Mouse (Mus musculus) adrenal gland, postnatal 14 days (tissue): Measurements from ENCODE around the gene Tex19.2. TPM values are rescaled to one million over a fixed set of nuclear protein-coding genes. Genes with fewer than 3 reads are reported as not detected.

Experiments
- DNase-seq: peaks from one replicate; pipeline ENCODE4 v3.0.0; 2021; ENCODE audit warnings: mixed read lengths
- long read RNA-seq, 2 experiments: library from polyadenylated mRNA; stranded (forward); transcript quantifications; one replicate each; pipeline ENCODE4 v2.0.0; 2021
- total RNA-seq: library from RNA; stranded (reverse); gene quantifications from 2 replicates; pipeline ENCODE4 v1.2.3, GENCODE M21; 2021

The Tex19.2 gene
- total RNA-seq = not detected in 2 replicates
- long read RNA-seq, experiment 1 = 0 reads
- long read RNA-seq, experiment 2 = 0 reads

DNA sequence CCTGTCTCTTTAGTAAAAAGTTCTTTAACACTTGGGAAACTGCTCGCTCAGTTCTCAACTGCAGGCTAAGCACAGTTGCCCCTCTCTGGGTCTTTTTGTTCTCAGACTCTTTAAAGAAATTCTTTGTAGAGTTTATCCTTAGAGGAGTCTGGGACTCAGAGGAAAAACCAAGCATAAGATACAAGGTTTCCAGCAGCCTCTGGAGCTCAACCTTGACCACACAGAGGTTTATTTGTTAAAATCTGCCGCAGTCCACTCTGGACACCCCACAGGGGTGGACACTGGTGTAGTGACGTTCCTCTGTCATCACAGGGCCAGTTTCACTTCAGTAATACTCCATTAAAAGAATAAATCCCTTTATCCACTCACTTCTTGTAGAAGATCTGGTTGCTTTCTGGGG is at the start of gene Tex19.2:
Gene Tex19.2 (minus strand): TSS at position 101 of the 400 bp plus-strand sequence.
- DNase-seq = no peak

GRCm38 (mm10) chr11:121163751-121164150 is 45.3 kb upstream of the Tex19.2 start:
- no peak for DNase-seq

DNA sequence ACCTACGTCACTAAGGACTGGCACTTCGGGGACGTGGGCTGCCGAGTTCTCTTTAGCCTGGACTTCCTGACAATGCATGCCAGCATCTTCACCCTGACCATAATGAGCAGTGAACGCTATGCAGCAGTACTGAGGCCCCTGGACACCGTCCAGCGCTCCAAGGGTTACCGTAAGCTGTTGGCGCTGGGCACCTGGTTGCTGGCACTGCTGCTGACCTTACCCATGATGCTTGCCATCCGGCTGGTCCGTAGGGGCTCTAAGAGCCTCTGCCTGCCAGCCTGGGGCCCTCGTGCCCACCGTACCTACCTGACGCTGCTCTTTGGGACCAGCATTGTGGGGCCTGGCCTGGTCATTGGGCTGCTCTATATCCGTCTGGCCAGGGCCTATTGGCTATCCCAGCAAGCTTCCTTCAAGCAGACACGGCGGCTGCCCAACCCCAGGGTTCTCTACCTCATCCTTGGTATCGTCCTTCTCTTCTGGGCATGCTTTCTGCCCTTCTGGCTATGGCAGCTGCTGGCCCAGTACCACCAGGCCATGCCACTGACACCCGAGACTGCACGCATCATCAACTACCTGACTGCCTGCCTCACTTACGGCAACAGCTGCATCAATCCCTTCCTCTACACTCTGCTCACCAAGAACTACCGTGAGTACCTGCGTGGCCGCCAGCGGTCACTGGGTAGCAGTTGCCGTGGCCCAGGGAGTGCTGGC is 42.3 kb upstream of the Tex19.2 start:
- DNase-seq = no peak

DNA sequence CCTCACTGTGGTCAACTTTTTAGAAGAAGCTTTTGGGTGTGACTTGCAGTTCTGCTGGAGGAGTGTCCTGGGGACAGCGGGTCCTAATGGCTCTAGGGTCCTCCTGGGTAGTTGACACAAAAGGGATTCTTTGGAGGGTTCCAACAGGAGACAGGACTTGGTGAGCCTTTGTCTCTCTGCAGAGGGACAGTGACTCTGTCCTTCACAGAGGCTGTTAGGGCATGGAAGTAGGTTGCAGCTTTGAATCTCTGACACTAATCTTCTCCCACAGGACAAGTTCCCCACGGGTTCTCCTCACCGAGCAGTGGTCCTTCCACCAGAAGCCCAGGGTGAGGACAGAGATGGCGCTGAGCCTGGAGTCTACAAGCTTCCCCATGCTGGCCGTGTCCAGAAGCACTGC is 41.5 kb upstream of the Tex19.2 start, which contains the start of gene Uts2r:
Gene Uts2r (plus strand): TSS at position 301 of the 400 bp plus-strand sequence.
- no peak for DNase-seq

DNA sequence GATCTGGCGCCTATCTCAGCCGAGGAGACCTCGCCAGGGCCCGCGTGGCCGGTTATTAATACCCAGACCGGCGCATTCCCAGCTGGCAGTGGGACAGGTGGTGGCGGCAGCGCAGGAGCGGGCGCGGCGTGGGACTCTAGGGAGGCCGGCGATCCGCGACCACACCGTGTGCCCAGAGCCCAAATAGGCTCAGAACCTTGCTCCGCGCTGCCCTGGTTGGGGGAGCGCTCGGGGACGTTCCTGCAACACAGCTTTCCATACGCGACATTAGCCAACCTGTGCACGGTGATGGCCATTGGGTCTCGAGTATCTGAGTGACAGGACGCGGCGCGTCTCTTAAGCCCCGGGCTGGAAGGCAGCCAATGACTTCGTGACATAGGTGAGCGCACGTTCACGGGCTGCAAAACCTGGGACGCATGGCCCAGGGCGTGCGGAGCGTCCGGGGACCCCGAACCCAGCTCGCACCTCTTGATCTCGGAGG is 38.0 kb upstream of the Tex19.2 start:
- DNase-seq = peak; percentile 63

GRCm38 (mm10) chr11:121154203-121154602 is 35.7 kb upstream of the Tex19.2 start:
- no peak for DNase-seq

GRCm38 (mm10) chr11:121148193-121148592 is 29.7 kb upstream of the Tex19.2 start:
- DNase-seq = no peak

- no peak for DNase-seq
These were observed 27.4 kb upstream of the Tex19.2 start, which contains the start of gene Tex19.1 for GRCm38 (mm10) chr11:121145865-121146264. Gene Tex19.1, plus strand, starts transcription at chr11:121146143.

DNA sequence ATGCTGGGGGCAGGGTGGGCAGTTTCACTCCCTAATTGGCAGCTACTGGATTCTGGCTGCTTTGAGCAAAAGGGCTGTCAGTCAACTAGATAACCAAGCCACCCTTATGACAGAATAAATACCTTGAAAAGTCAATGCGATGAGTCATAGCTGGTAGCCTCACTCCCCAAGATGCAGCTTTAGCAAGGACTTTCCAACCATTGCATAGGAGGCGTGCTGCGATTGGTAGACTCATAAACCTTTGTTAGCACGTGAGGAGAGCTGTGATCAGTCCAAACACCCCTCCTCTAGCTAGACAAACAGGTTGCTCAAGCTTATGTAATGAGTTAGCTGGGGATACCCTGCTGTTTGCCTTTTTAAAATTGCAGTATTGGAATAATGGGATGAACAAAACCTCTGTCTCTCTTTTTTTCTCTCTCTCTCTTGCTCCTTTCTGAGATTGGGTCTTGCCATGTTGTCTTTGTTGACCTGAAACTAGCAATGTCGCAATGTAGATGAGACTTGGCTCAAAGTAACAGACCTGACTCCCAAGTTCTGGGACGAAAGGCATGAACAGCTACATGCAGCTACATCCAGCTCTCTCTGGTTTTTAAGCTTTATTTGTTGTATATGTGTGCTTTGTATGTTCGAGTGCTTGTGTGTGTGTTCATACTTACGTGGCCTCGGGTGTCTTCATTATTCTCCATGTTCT is 25.0 kb upstream of the Tex19.2 start:
- DNase-seq = peak; percentile 16

- DNase-seq = peak; percentile 28
These were observed 20.3 kb upstream of the Tex19.2 start for GRCm38 (mm10) chr11:121138732-121139131.

DNA sequence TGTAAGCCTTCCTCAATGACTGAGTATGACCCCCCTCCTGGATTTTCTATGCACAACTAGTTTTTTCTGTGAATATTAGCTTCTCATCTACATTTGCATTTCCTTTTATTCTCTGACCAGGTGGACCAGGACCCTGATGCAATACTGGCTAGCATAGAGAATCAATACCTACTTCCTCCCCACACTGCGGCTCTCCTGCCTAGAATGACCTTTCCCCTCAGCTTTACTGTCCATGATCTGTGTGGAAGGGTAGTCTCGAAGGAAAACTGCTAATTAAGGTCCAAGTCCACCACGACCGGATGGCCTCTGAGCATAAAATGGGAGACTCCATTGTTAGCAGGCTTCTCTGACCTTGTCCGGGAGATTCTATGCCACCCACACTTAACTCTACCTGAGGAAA is 19.2 kb upstream of the Tex19.2 start:
- no peak for DNase-seq

DNA sequence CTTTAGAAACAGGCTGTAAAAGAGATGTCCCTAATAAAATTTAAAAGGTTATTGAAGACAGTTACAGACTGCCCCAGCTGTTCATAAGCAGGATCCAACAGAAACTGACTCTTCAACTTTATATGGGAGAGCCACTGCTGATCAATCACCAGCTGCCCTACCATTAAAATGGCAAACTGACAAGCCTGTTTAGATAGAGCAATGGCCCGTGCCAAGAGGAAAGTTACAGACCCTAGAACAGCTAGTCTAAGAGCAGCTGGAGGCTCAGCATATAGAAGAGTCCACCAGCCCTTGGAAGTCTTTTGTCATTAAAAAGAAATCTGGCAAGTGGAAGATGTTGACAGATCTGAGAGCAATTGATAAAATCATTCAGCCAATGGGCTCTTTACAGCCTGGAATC is 16.1 kb upstream of the Tex19.2 start:
- no peak for DNase-seq

GRCm38 (mm10) chr11:121129616-121130015 is 11.1 kb upstream of the Tex19.2 start:
- DNase-seq = no peak

DNA sequence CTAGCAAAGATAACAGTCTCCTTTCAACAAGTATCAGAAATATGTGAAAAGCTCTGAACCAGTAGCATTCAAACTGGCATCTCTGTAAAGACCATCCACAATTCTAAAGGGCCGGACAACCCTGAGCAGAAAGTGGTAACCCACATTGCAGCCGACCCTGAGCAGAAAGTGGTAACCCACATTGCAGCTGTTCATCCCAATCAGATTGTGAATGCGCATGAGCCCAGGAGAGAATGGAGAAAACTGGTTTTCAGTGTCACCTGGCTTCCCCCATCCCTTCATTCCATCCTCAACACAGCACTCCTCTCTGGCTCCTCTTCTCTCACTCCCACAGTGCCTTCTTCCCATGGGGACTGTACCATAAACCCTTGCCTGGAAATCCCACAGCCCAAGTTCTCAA is 9.0 kb upstream of the Tex19.2 start:
- DNase-seq = no peak

- DNase-seq = peak; percentile 34
These were observed 7.9 kb upstream of the Tex19.2 start for GRCm38 (mm10) chr11:121126395-121126794.

- no peak for DNase-seq
These were observed 7.2 kb upstream of the Tex19.2 start for GRCm38 (mm10) chr11:121125522-121126172.

DNA sequence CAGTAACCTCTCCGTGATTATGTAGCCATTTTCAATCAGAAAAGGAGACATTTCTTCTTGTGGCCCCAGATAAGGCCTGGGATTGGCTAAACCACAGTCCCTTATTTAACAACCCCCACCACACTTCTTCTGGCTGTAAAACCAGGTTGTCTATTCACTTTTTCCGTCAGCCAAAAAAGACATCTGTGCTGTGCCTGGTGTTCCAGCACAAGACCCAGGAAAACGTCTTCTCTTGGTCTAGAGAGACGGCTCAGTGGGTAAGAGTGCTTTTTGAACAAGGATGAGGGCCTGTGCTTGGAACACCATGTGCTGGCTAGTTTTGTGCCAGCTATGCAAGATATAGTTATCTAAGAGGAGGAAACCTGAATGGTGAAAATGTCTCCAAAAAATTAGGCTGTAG is 5.0 kb upstream of the Tex19.2 start:
- no peak for DNase-seq

DNA sequence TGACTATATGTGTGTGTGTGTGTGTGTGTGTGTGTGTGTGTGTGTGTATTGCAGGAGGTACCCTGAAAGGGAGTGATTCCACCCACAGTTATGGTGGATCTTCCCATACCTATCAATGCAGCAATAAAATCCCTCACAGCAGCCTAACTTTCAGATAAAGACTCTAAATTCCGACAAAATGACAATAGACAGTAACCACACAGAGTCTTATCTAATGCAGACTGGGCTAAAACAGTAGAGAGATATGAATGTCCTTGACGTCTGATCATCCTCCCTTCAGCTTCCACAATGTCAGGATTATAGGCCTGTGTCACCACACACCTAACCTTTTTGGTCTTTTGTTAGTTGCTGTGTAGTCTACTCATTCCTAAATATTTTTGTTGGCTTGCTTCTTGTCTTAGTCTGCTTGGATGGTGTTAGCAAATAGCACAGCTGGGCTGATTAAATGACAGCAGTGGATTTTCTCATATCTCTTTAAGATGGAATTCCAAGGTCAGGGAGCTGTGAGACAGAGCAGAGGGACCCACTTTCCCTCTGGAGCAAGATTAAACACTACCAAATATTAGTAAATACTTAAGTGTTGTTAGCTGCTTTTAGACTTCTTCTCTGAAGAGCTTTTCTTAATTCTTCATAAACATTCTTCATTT is 3.7 kb upstream of the Tex19.2 start:
- no peak for DNase-seq

DNA sequence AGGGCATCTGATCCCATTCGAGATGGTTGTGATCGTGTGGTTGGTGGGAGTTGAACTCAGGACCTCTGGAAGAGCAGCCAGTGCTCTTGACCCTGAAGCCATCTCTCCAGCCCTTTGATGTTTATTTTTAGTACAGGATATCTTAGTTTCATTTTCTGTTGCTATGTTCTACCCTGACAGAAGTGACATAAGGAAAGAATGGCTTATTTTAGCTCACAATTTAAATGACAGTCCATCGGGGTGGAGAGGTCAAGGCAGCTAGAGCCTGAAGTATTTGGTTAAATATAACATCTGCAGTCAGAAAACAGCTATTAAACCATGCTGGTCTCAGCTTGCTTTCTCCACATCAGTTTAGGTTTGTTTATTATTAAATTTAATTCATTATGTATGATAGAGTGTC is 2.7 kb upstream of the Tex19.2 start:
- DNase-seq = no peak

DNA sequence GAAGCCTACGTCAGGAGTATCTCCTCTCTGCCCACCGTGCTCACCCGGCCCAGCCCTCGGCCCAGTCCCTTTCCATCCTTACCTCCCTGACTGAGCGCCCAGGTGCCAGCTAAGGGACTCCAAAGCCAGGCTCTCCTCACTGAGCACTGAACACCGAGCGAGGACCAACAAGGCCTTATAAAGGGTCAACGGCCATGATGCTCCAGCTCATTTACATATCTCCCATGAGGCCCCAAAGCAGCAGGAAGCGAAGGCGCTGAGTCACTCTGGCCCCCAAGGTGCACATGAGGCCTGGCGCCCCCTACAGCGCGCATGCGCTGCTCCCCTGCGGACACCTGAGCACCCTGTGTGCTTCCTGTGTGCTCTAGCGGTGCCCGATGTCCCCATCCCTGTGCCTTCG is 371 bp downstream of the Tex19.2 start:
- DNase-seq = no peak

DNA sequence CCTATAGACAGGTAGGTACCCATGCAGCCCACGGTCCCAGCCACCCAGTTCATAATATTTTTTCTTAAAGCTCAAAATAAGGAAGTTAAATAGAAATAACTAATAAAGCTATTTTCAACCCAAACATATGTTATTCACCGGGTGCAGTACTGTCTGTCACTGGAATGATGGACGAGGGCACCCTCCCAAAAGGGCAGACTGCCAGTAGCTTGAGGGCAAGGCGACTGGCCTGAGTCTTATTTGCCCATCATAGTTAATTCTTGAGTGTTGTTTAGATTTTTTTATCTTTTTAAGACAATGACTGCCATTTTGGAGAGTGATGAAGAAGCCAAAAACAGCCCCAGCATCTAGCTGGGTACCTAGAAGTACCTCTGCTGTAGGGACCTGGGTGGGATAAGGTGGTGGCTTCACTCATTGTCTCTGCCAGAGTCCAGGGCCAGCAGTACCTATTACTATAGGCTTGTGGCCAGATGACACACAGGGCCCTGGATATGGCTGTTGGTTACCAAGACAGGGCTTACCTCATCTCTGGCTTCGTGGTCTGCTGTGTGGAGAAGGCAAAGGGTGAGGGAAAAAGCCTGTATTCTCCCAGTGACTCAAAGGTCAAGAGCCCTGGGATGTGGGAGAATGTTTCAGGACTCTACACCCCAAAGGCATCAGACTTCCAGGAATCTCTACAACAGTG is 6.2 kb downstream of the Tex19.2 start:
- DNase-seq = peak; percentile 79

GRCm38 (mm10) chr11:121111601-121112000 is 6.9 kb downstream of the Tex19.2 start:
- no peak for DNase-seq
